Mouse (Mus musculus): ENCODE data around the gene Irf9.

DNA sequence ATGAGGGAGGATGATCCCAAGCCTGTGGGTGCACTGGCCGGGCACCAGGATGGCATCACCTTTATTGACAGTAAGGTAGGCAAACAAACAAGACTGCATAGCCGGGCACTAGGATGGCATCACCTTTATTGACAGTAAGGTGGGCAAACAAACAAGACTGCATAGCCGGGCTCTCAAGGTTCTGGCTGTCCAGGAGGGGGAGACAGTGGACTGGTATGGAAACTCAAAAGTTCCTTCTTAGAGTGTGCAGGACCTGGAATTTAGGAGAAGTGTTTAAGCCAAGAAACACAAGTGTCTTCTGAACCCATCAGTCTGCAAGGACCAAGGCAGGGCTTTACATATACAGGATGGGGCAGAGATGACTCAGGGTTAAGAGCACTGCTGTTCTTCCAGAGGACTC, 37.6 kb upstream of the Irf9 start:
- no peak for TF ChIP-seq POLR2A (IDR thresholded peaks at IDR 0.05; ENCODE audit: borderline replicate concordance, control insufficient read depth, low read depth, low read length)
- no peak for TF ChIP-seq CTCF (IDR thresholded peaks at IDR 0.05; ENCODE audit: control insufficient read depth, insufficient read depth, low read length)
